Mouse (Mus musculus) effector memory CD4-positive, alpha-beta T cell, adult 7 months (primary cell): ENCODE measurements around the gene Scgb1b18. TPM values are rescaled to one million over a fixed set of nuclear protein-coding genes. Genes with fewer than 3 reads are reported as not detected.

Source experiments
- polyA plus RNA-seq: library from polyadenylated mRNA; unstranded; fragments of 100-300 nt; shearing (Covaris generic); gene quantifications from one replicate; pipeline ENCODE4 v1.2.1, GENCODE M21; 2017

Scgb1b18 gene
- polyA plus RNA-seq = not detected

GRCm38 (mm10) chr7:33185268-33185667, at the start of gene Scgb1b18:
Gene Scgb1b18, plus strand, starts transcription at chr7:33185568.

GRCm38 (mm10) chr7:33173764-33174163, 11.6 kb upstream of the Scgb1b18 start, which contains the start of gene Scgb2b18:
Gene Scgb2b18, minus strand, starts transcription at chr7:33173864.

Other genes with a start within 250 kb of the Scgb1b18 start
- not detected for gene Scgb2b17, start 129.0 kb upstream of the Scgb1b18 start, polyA plus RNA-seq
- not detected for gene Scgb1b17, start 122.1 kb upstream of the Scgb1b18 start, polyA plus RNA-seq
- gene Scgb2b18, start 11.7 kb upstream of the Scgb1b18 start, polyA plus RNA-seq = not detected
- not detected for gene Scgb2b19, start 94.8 kb downstream of the Scgb1b18 start, polyA plus RNA-seq
- gene Scgb1b19, start 101.7 kb downstream of the Scgb1b18 start, polyA plus RNA-seq = not detected
- not detected for gene Scgb2b20, start 180.8 kb downstream of the Scgb1b18 start, polyA plus RNA-seq
- gene Scgb1b20, start 187.7 kb downstream of the Scgb1b18 start, polyA plus RNA-seq = not detected